Mouse (Mus musculus) cortical plate, adult 2 months (tissue): ENCODE results near the gene Eif4e1b.

ENCODE experiments used
- CTCF ChIP-seq: fragments of 200-500 bp; IDR thresholded peaks from 2 replicates; pipeline ENCODE4 v1.5.1; 2011; ENCODE audit warnings: mild to moderate bottlenecking, control low read depth, low read length; ENCODE audit not compliant: insufficient read depth; ENCODE audit errors: extremely low read depth
- POLR2A ChIP-seq: fragments of 200-500 bp; IDR thresholded peaks from 2 replicates; pipeline ENCODE4 v1.6.1; 2011; ENCODE audit warnings: mild to moderate bottlenecking, low read length, control low read depth; ENCODE audit not compliant: insufficient read depth; ENCODE audit errors: extremely low read depth

- no peak for TF ChIP-seq CTCF
- peak; percentile 53 for TF ChIP-seq POLR2A
These were observed 23.5 kb upstream of the Eif4e1b start for GRCm38 (mm10) chr13:54760164-54760795.
